8 mouse cellular contexts compared by ENCODE assay signal in the genomic region with DNA sequence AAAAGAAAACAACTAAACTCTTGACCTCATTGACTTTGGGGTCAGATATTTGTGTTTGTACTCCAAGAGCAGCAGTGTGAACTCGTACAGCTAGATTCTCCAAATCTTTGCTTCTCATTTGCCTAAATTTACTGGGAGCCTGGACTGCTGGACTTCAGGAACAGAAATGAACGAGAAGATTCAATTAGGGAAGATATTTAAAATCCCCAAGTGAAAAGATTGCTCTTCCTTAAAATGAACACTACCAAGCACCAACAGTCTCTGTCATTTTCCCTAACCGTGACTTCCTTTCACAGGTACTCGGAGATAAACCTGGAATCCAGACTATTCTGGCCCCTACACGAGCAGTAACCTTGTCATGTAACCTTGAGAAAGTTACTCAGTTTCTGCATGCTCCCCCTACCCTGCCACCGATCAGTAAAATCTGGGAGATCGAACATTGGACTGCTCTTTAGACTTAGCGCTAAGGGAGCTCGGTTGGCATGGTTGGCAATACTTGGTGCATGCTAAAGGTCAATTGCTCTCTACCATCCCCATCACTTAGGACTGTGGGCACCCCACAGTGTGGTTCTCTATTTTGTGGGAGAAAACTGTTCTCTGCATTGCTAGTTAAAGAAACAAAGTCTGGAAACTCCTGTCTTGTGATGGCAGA. TPM values are rescaled to one million over a fixed set of nuclear protein-coding genes. Genes with fewer than 3 reads are reported as not detected.
A peak's percentile ranks its signal among the peaks of the same experiment; 100 is the strongest.
DNase-seq lines count a peak whose midpoint lies in the region; ATAC-seq lines count a peak whose summit lies in the region.

No protein-coding gene starts in this region.

- peak; percentile 22 for DNase-seq in kidney, adult 11 months
- no peak for DNase-seq in kidney, postnatal 10 days
- DNase-seq in ZHBTc4 (ENCODE audit: low read depth, low spot score) = peak; percentile 14
- DNase-seq in hindbrain, embryonic 10.5 days (ENCODE audit: low spot score) = no peak
- no peak for DNase-seq in yolk sac, embryonic 10.5 days (ENCODE audit: low spot score)
- DNase-seq in left cerebral cortex, postnatal 10 days (ENCODE audit: extremely low spot score in 1 of 2, low spot score in 2 of 2) = no peak
- DNase-seq in urinary bladder, postnatal 36 days (ENCODE audit: low spot score in 2 of 2) = no peak

- peak overlapping the region; percentile 86 for H3K4me3 ChIP-seq in hindbrain, embryonic 10.5 days
- H3K4me3 ChIP-seq in liver, embryonic 12.5 days = peak overlapping the region; percentile 87

- ATAC-seq in liver, embryonic 12.5 days = no peak

- H3K4me1 ChIP-seq in hindbrain, embryonic 10.5 days (replicated peaks) = peaks cover 27% of the 10 kb centered on the region
- peaks cover 40% of the 10 kb centered on the region for H3K4me1 ChIP-seq in liver, embryonic 12.5 days

- no peaks in the 10 kb centered on the region for H3K36me3 ChIP-seq in hindbrain, embryonic 10.5 days
- no peaks in the 10 kb centered on the region for H3K36me3 ChIP-seq in liver, embryonic 12.5 days

- 34% methylated on average over 9 of the region's 9 CpGs for WGBS in hindbrain, embryonic 10.5 days
- 19% methylated on average over 9 of the region's 9 CpGs for WGBS in liver, embryonic 12.5 days (ENCODE audit: insufficient replicate concordance)

- H3K27ac ChIP-seq in hindbrain, embryonic 10.5 days = peak overlapping the region; percentile 93
- peak overlapping the region; percentile 83 for H3K27ac ChIP-seq in liver, embryonic 12.5 days

- no peaks in the 10 kb centered on the region for H3K27me3 ChIP-seq in hindbrain, embryonic 10.5 days (ENCODE audit: insufficient read depth, poor library complexity, severe bottlenecking)
- H3K27me3 ChIP-seq in liver, embryonic 12.5 days (replicated peaks) = no peaks in the 10 kb centered on the region

- H3K4me2 ChIP-seq in liver, embryonic 12.5 days = peak overlapping the region; percentile 83

- intact Hi-C loops in left cerebral cortex, postnatal 10 days (cut with DNase I) = loop anchor here (2.0 to 10.0 kb wide), 2 partner anchors 71 to 155 kb away; a partner anchor contains a TSS

- peak overlapping the region; percentile 83 for H3K9ac ChIP-seq in liver, embryonic 12.5 days

- no peaks in the 10 kb centered on the region for H3K9me3 ChIP-seq in hindbrain, embryonic 10.5 days
- no peaks in the 10 kb centered on the region for H3K9me3 ChIP-seq in liver, embryonic 12.5 days (replicated peaks)

RNA-seq across cellular contexts. Expression of a gene that starts 0.6 kb away (rescaled TPM):
- 6.6 and 7.9 TPM in 2 replicates for polyA plus RNA-seq in hindbrain, embryonic 10.5 days (2016; fragmentation: Nextera tagmentation; extraction: Ambion mirVana)
- 1.6 and 2.3 TPM in 2 replicates for polyA plus RNA-seq in liver, embryonic 12.5 days (2016; fragmentation: Nextera tagmentation; extraction: Ambion mirVana)
- 10 to 100 TPM; 27.8 to 32.0 TPM for total RNA-seq in left cerebral cortex, postnatal 10 days (2021)

RNA-seq across cellular contexts. Expression of a gene that starts 47.9 kb away (rescaled TPM):
- polyA plus RNA-seq in hindbrain, embryonic 10.5 days (2016; fragmentation: Nextera tagmentation; extraction: Ambion mirVana) = 0.37 and 0.62 TPM in 2 replicates
- polyA plus RNA-seq in liver, embryonic 12.5 days (2016; fragmentation: Nextera tagmentation; extraction: Ambion mirVana) = 3.6 and 4.1 TPM in 2 replicates
- total RNA-seq in left cerebral cortex, postnatal 10 days (2021) = 1 to 10 TPM; 1.1 to 1.2 TPM

Comparison
In these comparisons a context has a peak if more than half of its experiments do, and no peak if none do; other contexts are left out.
1. DNase-seq: peak in kidney, adult 11 months (single experiment) and ZHBTc4 (single experiment); none in kidney, postnatal 10 days (single experiment), hindbrain, embryonic 10.5 days (single experiment), yolk sac, embryonic 10.5 days (single experiment), left cerebral cortex, postnatal 10 days (0 of 2) and urinary bladder, postnatal 36 days (0 of 2).